Mouse (Mus musculus) G1E (cell line): ENCODE measurements around the gene Zfp947.
"Not testable (repeated sequence)": the region's sequence is repeated elsewhere in the genome, so short reads cannot be mapped to it uniquely, and the experiment has no call there.

ENCODE experiments used
- CTCF ChIP-seq: IDR thresholded peaks from 2 replicates; pipeline ENCODE4 v1.5.1; 2012; ENCODE audit warnings: low read depth, low read length, inconsistent platforms, mixed read lengths
- TAL1 ChIP-seq: conservative IDR thresholded peaks from 2 replicates; pipeline ENCODE4 v1.6.1; 2012; ENCODE audit warnings: low read depth, low read length, inconsistent platforms, mixed read lengths

- not testable (repeated sequence) for TF ChIP-seq TAL1, CTCF
These were observed at the start of gene Zfp947 for GRCm38 (mm10) chr17:22165722-22166294.
